In the genomic region with DNA sequence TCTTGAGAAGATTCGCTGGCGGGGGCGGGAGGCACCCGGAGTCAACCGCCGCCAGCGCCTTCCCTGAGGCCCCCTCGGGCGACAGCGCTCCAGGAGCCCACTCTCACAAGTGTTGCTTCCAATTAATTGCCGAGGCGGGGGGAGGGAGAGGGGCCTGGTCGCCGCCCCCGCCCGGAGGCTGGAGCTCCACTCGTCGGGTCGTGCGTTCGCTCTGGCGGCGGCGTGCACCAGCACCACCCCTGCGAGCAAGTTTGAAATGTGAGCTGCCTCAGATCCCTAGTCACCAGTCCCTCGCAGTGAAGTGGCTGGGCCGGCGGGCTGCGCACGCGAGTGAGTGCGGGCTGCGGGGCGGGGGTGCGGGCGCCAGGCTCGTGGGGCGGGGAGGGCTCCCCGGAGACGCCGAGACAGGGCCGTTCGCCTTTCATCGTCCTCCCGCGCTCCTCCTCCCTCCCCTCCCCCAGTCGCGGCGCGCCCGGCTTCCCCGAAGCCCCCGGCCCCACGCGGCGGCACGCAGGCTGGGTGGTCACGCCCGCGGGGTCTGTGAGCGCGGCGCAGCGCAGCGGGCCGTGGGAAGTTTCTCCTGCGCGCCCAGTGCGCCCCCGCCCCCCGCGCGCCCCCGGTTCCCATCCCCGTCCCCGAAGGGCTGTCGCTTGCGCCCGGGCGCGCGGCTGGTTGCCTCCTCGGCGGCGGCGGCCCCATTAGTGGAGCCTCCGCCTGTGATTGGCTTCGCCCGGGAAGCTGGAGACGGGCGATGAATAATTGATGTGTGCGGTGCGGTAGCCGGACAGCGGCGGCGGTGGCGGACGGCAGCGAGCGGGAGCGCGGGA, we compare ENCODE assay signal across 8 mouse cellular contexts.
A peak's percentile ranks its signal among the peaks of the same experiment; 100 is the strongest.
DNase-seq lines count a peak whose midpoint lies in the region; ATAC-seq and TF ChIP-seq lines count a peak whose summit lies in the region.

No protein-coding gene starts in this region.

- TF ChIP-seq EP300 in liver, postnatal 0 days (IDR thresholded peaks at IDR 0.05; ENCODE audit: low read depth) = no peak

- H3K4me3 ChIP-seq in layer of hippocampus, adult 2 months = peak overlapping the region; percentile 81
- peak overlapping the region; percentile 75 for H3K4me3 ChIP-seq in intestine, embryonic 15.5 days (replicated peaks)
- peak overlapping the region; percentile 55 for H3K4me3 ChIP-seq in liver, postnatal 0 days (ENCODE audit: low read depth, low read length)

- no peaks in the 10 kb centered on the region for H3K9me3 ChIP-seq in intestine, embryonic 15.5 days
- no peaks in the 10 kb centered on the region for H3K9me3 ChIP-seq in liver, postnatal 0 days (ENCODE audit: low read length)

- DNase-seq in layer of hippocampus, adult 2 months (ENCODE audit: low spot score in 2 of 2) = peak in 1 of 2 experiments; percentile 53
- no peak for DNase-seq in layer of hippocampus, adult 8-10 months (ENCODE audit: low spot score in 2 of 2)
- peak; percentile 50 for DNase-seq in adrenal gland, postnatal 25 days
- DNase-seq in forelimb bud, embryonic 11.5 days (ENCODE audit: low read depth, low spot score) = peak; percentile 70
- DNase-seq in liver, postnatal 0 days = peak; percentile 49
- peak; percentile 81 for DNase-seq in retina, embryonic 14.5 days (ENCODE audit: low spot score)
- DNase-seq in c-Kit-positive CD71-positive TER-119-positive erythroid progenitor cells, embryonic 14.5 days (ENCODE audit: low spot score) = no peak

- no peaks in the 10 kb centered on the region for H3K36me3 ChIP-seq in intestine, embryonic 15.5 days
- H3K36me3 ChIP-seq in liver, postnatal 0 days (replicated peaks; ENCODE audit: insufficient read depth, low read length) = peaks cover 4% of the 10 kb centered on the region; the same call in 1 of the 2 replicates

- H3K27me3 ChIP-seq in intestine, embryonic 15.5 days (replicated peaks) = no peaks in the 10 kb centered on the region
- 0 out of 2 replicates have a peak, but pooled peaks cover 6% of the 10 kb centered on the region for H3K27me3 ChIP-seq in liver, postnatal 0 days (ENCODE audit: insufficient read depth, low read length)

- peak overlapping the region; percentile 96 for H3K4me2 ChIP-seq in intestine, embryonic 15.5 days (replicated peaks)
- H3K4me2 ChIP-seq in liver, postnatal 0 days (ENCODE audit: low read depth, low read length) = peak overlapping the region; percentile 89

- WGBS in intestine, embryonic 15.5 days = under 1% methylated on average over 102 of the region's 103 CpGs
- WGBS in liver, postnatal 0 days (ENCODE audit: insufficient replicate concordance) = 1% methylated on average over 68 of the region's 103 CpGs

- peak overlapping the region; percentile 97 for H3K27ac ChIP-seq in layer of hippocampus, adult 2 months
- peak overlapping the region; percentile 88 for H3K27ac ChIP-seq in intestine, embryonic 15.5 days
- peak overlapping the region; percentile 74 for H3K27ac ChIP-seq in liver, postnatal 0 days (ENCODE audit: low read depth)

- 0 out of 2 replicates have a peak, but pooled peaks have one; percentile 8 for TF ChIP-seq CTCF in layer of hippocampus, adult 2 months (conservative IDR thresholded peaks at IDR 0.05)
- no peak for TF ChIP-seq CTCF in liver, postnatal 0 days (IDR thresholded peaks at IDR 0.05; ENCODE audit: low read depth)

- H3K4me1 ChIP-seq in intestine, embryonic 15.5 days (replicated peaks) = peaks cover 69% of the 10 kb centered on the region
- peaks cover 34% of the 10 kb centered on the region for H3K4me1 ChIP-seq in liver, postnatal 0 days (ENCODE audit: insufficient read depth)

- peak; percentile 42 for ATAC-seq in intestine, embryonic 15.5 days
- ATAC-seq in liver, postnatal 0 days = peak; percentile 23

- H3K9ac ChIP-seq in intestine, embryonic 15.5 days = peak overlapping the region; percentile 72
- peak overlapping the region; percentile 68 for H3K9ac ChIP-seq in liver, postnatal 0 days (replicated peaks)

Comparison
In these comparisons a context has a peak if more than half of its experiments do, and no peak if none do; other contexts are left out.
1. DNase-seq: peak in adrenal gland, postnatal 25 days (single experiment), forelimb bud, embryonic 11.5 days (single experiment), liver, postnatal 0 days (single experiment) and retina, embryonic 14.5 days (single experiment); none in layer of hippocampus, adult 8-10 months (0 of 2) and c-Kit-positive CD71-positive TER-119-positive erythroid progenitor cells, embryonic 14.5 days (single experiment).
2. Peak in every context shown above with its lines, with median percentiles within 50 percentile points of each other: H3K27ac ChIP-seq and H3K4me3 ChIP-seq.